Mouse (Mus musculus): ENCODE data around the gene Napepld.

DNA sequence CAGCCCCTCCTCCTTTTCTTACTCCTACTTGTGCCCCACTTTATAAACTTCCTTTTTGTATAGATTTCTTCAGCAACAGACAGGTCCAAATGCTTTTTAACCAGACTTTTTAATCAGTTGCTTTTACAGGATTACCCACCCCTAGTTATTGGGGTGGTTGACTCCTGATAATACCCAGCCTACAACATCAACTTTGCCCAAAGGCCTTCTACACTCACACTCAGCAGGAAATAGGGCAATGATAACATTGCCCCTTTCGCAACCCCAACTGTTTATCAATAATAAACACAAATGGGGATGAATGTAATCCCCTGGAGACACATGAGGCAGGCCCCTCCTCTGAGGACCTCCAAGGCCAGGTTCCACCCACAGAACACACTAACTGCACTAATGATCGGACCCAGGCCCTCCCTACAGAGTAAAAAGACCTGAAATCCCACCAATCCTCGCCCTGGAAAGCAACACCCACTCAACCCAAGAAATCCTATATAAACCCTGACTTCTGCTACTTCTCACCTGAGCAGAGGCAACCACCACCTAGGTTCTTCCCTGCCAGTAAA, 84.7 kb downstream of the Napepld start:
- TF ChIP-seq ZNF384 (IDR thresholded peaks at IDR 0.05; ENCODE audit: low read depth, low read length) (no peak), MAFK (IDR thresholded peaks at IDR 0.05; ENCODE audit: insufficient read depth, low read depth, low read length) (no peak)

Data from ES-E14 (cell line).